In genomic region chr7:113512527-113513285, GRCm38 (mm10) we compare ENCODE assay signal across 8 mouse cellular contexts. TPM values are rescaled to one million over a fixed set of nuclear protein-coding genes. Genes with fewer than 3 reads are reported as not detected.
DNase-seq lines count a peak whose midpoint lies in the region; ATAC-seq and TF ChIP-seq lines count a peak whose summit lies in the region.

No protein-coding gene starts in this region.

- no peak overlapping the region for H3K27ac ChIP-seq in intestine, postnatal 0 days (ENCODE audit: low read depth, low read length)
- no peak overlapping the region for H3K27ac ChIP-seq in neural tube, embryonic 12.5 days

- H3K27me3 ChIP-seq in intestine, postnatal 0 days (replicated peaks; ENCODE audit: control insufficient read depth, insufficient read depth, low read length): no peaks in the 10 kb centered on the region
- no peaks in the 10 kb centered on the region for H3K27me3 ChIP-seq in neural tube, embryonic 12.5 days (replicated peaks)

- H3K4me1 ChIP-seq in intestine, postnatal 0 days (replicated peaks; ENCODE audit: control insufficient read depth, insufficient read depth, low read length): no peaks in the 10 kb centered on the region; the same call in 1 of the 2 replicates
- H3K4me1 ChIP-seq in neural tube, embryonic 12.5 days: peaks cover 14% of the 10 kb centered on the region; the same call in 1 of the 2 replicates

- peak overlapping the region; percentile 97 for H3K4me2 ChIP-seq in intestine, postnatal 0 days (replicated peaks; ENCODE audit: low read depth)
- peak overlapping the region; percentile 89 for H3K4me2 ChIP-seq in neural tube, embryonic 12.5 days (replicated peaks)

- peak overlapping the region; percentile 55 for H3K9ac ChIP-seq in intestine, postnatal 0 days (ENCODE audit: low read depth, low read length)
- H3K9ac ChIP-seq in neural tube, embryonic 12.5 days: peak overlapping the region; percentile 68; the same call in 1 of the 2 replicates

- peak overlapping the region; percentile 86 for H3K4me3 ChIP-seq in intestine, postnatal 0 days (ENCODE audit: low read depth, low read length)
- H3K4me3 ChIP-seq in neural tube, embryonic 12.5 days: peak overlapping the region; percentile 98

- no peaks in the 10 kb centered on the region for H3K9me3 ChIP-seq in intestine, postnatal 0 days (ENCODE audit: control insufficient read depth)
- no peaks in the 10 kb centered on the region for H3K9me3 ChIP-seq in neural tube, embryonic 12.5 days

- peak; percentile 60 for ATAC-seq in erythroblast, adult 5-6 weeks (replicated peaks; ENCODE audit: low FRiP score, poor library complexity, severe bottlenecking)
- ATAC-seq in intestine, postnatal 0 days: no peak
- no peak for ATAC-seq in neural tube, embryonic 12.5 days (ENCODE audit: low FRiP score, low read depth)

- TF ChIP-seq CTCF in intestine, postnatal 0 days (IDR thresholded peaks at IDR 0.05; ENCODE audit: low read depth): no peak

- 13% methylated on average over 20 of the region's 20 CpGs for WGBS in intestine, postnatal 0 days
- 19% methylated on average over 20 of the region's 20 CpGs for WGBS in neural tube, embryonic 12.5 days

- no peaks in the 10 kb centered on the region for H3K36me3 ChIP-seq in intestine, postnatal 0 days (ENCODE audit: control insufficient read depth, insufficient read depth)
- no peaks in the 10 kb centered on the region for H3K36me3 ChIP-seq in neural tube, embryonic 12.5 days

- DNase-seq in embryo, embryonic 10 days (ENCODE audit: low spot score): peak; percentile 52
- DNase-seq in embryo, embryonic 11 days: no peak
- peak; percentile 19 for DNase-seq in 3T3-L1 (ENCODE audit: low read depth, low spot score)
- no peak for DNase-seq in gastrocnemius, postnatal 25 days
- no peak for DNase-seq in cerebellum, postnatal 36 days

RNA-seq across cellular contexts. Expression of gene Far1, which starts 0.9 kb away (rescaled TPM):
- 41.9 and 65.2 TPM in 2 replicates for total RNA-seq in erythroblast, adult 5-6 weeks (2015; ENCODE audit: low replicate concordance)
- 48.3 and 56.2 TPM in 2 replicates for total RNA-seq in erythroblast, adult 5-6 weeks (2017; ENCODE audit: low replicate concordance)
- polyA plus RNA-seq in intestine, postnatal 0 days (2015; fragmentation: Nextera tagmentation; extraction: Ambion mirVana): 15.4 and 17.1 TPM in 2 replicates
- 79.2 and 81.8 TPM in 2 replicates for polyA plus RNA-seq in neural tube, embryonic 12.5 days (2016; fragmentation: Nextera tagmentation; extraction: Ambion mirVana)
- total RNA-seq in gastrocnemius, postnatal 25 days (2021): 10 to 100 TPM; 13.3 to 13.5 TPM

Comparison
In these comparisons a context has a peak if more than half of its experiments do, and no peak if none do; other contexts are left out.
1. DNase-seq: peak in embryo, embryonic 10 days (single experiment) and 3T3-L1 (single experiment); none in embryo, embryonic 11 days (single experiment), gastrocnemius, postnatal 25 days (single experiment) and cerebellum, postnatal 36 days (0 of 2).